Mouse (Mus musculus) fibroblast of lung, adult 2 months (primary cell): Measurements from ENCODE around the gene Klf17.
A peak's percentile ranks its signal among the peaks of the same experiment; 100 is the strongest.
"Not testable (repeated sequence)": the region's sequence is repeated elsewhere in the genome, so short reads cannot be mapped to it uniquely, and the experiment has no call there.

ENCODE experiments used
- DNase-seq: peaks from one replicate; pipeline ENCODE4 v3.0.0-alpha.2; 2011; ENCODE audit warnings: low read depth

The Klf17 gene

DNA sequence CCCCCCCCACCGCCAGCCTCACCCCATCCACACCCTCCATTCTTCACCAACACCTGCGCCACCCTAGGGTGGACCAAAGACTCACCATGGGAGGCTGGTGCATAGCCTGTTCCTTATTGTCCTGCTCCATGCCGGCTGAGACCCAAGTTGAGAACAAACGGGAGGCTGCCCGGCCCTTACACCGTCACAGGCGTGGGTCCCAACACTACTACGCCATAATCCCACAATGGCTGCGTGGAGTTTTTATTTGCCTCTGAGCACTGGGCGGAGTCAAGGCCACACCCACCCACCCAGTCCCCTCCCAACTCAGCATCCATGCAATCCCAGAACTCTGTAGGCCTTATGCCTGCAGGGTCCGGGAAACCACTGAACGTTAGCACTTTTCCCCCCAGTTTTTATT, at the start of gene Klf17:
Gene Klf17 (minus strand): TSS at position 233 of the 400 bp plus-strand sequence.
- DNase-seq: no peak

DNA sequence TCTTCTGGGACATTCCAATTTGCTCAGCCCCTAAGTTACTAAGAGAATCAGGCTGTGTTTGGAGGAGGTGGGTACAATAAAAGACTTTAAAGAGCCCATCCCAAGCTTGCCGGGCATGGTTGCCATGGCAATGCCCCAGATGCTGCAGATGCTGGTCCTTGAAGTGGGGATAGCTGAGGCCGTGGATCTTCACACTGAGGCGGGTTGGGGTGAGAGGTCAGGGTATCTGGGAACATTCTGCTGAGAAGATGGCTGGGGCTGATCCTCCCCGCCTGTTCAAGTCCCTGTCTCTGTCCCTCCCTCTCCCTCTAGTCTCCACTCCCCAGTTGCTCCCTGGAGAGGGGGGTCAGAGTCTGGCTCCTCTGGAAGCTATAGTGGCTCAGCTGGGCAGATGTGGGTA, 48.9 kb upstream of the Klf17 start:
- DNase-seq: no peak

DNA sequence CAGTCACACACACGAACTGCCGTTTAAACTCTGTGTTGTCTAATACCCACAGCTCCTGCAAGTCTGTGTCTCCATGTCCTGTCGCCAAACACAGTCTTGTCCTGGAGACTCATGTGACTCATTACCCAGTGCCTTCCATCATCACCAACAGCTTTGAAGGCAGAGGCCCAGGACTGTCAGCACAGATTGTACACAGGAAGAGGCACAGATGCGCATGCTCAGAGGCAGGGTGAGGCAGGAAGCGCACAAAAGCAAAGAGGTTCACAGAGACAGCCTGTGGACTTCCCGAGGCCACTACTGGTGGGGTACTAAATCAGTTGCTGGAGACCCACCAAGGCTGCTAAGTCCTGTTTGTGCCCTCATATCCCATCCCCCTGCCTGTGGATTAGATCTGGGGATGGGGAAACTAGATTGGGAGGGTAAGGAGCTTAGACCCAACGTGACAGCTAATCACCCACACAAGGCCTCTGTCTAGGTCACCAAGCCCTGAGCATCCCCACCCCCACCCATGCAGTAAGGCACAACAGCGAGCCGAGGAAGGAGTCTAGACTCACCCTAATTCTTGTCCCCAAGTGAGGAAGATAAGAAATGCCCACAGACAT, 48.2 kb upstream of the Klf17 start:
- no peak for DNase-seq

DNA sequence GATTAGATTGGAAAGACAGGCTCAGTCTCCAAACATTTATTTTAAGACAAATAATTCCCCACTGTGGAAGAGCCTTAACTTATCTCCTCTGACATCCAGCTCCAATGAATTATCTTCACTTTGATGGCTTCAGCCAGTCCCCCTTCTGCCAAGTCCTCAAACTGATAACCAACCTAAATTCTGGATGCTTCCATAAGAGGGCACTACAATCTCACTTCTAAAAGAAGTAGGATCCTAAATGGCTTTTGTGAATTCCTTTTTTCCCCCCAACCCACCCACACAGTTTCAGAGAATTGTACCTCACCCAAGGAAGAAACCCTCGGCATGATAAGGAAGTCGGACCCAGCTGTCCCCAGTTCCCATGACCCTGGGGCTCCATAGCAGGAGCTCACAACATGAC, 45.5 kb upstream of the Klf17 start:
- DNase-seq: no peak

DNA sequence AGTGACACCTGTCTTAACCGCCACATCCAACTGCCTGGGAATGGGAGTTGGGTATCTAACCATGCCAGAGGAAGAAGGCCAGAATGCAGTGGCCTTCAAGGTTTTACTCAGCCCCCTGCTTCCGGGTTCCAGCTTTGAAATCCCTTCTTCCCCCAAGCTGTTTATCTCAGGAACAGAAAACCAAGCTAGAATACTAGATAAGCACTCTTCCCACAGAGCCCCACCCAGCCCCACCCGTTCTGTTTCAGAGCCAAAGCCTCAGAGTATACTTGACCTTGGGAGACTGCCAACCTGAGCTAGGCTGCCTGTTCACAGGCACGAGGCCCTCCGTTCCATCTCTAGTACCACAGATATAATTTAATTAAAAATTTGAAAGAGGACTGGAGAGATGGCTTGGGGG, 41.5 kb upstream of the Klf17 start:
- no peak for DNase-seq

DNA sequence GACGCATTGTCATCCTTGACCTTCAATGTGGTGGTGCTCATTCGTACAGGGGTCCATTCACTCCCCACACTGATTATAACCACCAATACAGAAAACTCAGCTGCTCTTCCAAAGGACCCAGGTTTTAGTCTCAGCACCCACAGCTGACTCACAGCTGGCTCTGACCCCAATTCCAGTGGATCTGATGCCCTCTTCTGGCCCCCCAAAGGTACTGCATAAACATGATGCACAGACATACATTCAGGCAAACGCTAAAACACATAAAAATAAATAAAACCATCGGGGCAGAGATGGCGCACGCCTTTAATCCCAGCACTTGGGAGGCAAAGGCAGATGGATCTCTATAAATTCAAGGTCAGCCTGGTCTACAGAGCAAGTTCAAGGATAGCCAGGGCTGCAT, 34.5 kb upstream of the Klf17 start:
- DNase-seq: no peak

DNA sequence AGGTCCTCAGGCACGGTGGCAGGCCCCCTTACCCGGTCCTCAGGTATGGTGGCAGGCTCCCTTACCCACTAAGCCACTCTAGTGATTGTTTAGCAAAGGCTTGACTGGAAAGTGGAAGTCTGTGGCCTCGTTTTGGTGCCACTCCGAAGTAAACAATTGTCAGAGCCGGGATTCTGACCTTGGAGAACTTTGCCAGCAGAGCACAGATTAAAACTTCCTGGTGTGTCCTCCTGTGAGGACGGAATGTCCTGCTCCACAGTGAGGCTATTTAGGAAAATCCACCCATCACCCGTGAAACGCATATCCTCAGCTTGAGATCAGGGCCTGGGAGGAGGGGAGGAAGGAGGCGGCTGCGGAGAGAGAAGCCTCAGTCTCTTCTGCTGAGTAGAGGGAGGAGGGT, 22.9 kb upstream of the Klf17 start:
- no peak for DNase-seq

DNA sequence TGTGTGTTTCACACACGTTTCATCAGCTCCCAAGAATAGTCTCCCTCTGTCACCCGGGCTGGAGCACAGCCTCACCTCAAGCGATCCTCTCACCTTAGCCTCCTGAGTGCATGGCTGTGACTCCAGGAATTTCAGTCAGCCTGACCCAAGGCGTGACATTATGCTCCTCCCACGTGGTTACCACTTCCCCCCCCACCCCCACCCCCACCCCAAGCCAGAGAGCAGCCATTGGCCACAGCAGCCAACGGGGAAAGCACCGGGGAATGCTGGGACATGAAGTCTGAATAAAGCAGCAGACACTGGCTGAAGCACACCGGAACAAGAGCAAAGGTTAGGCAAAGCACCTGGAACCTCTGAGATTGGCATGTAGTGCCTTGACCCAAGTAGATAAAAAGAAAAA, 21.5 kb upstream of the Klf17 start:
- DNase-seq: no peak

DNA sequence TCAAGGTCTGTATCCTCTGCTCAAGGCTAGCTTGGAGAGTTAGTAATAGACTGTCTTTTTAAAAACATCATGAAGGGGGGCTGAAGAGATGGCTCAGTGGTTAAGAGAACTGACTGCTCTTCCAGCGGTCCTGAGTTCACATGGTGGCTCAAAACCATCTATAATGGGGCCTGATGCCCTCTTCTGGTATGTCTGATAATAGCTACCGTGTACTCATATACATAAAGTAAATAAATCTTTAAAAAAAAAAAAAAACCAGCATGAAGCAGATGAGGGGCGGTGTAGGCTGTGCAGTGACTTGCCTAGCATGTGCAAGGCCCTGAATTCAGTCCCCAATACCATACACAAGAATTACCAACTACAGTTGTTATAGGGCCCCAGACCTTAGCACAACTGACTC, 17.5 kb upstream of the Klf17 start:
- DNase-seq: no peak

DNA sequence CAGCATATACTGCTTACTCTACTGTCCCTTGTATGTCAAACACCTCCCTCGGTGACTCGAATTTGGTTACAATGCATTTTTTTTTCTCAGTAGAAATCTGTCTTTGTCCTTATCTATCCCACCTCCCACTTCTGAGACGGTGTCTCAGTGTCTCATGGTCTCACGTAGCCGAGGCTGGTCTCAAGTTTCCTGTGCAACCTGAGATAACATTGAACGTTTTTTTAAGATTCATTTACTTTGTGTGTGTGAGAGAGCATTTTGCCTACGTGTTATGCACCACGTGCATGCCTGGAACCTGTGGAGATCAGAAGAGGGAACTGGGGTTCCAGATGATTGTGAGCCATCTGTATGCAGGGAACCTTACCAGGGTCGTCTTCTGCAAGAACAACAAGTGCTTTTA, 7.5 kb upstream of the Klf17 start:
- DNase-seq: no peak

DNA sequence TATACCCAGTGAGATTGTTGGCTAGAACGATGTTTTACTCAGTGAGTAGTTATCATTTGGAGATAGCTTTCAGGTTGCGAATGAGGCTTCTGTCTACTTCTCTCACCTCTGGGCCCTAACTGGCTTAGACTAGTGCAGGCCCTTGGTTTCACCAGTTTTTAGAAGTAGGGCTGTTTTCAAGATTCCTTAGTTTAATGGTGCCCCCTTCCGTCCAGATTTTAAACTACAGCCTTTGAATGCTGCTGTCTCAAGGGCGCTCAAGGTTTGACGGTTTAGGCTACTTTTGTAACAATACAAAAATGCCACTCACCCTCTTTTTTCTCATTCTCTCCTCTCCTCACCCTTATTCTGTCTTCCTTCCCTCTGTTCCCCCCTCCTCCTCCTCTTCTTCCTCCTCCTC, 5.5 kb upstream of the Klf17 start:
- DNase-seq: peak; percentile 36

DNA sequence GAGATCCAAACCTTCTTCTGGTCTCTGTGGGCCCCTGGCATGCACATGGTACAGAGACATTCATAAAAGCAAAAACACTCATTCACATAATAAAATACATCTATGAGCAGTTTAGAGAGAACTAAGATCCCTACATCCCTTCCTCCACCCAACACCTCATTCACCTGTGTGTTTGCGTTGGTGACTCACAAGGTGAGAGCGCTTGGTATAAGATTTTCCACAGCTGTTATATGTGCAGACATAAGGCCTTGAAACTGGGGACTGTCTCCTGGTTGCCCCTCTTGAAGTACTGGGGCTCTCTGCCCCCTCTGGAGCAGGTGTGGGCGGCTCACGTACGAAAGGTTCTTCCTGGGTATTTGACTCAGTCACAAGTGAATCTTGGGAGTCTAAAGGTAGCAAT, 5.3 kb downstream of the Klf17 start:
- DNase-seq: no peak

DNA sequence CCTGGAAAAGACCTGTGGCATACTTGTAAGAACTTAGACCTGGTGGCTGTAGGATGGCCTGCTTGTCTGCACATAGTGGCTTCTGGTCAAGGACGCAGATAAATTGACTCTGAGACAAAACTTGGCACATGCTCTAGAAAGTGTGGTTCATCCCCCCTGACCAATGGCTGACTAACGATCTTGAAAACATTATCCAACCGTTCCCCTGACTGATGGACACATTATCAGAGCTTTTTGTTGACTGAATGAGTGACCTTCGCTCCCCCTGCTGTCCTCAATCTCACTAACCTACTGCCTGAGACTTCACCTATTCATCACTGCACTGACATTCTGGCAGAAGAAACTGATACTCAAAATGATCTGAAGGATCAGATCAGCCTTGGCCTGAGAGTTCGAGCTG, 13.0 kb downstream of the Klf17 start:
- not testable (repeated sequence) for DNase-seq

DNA sequence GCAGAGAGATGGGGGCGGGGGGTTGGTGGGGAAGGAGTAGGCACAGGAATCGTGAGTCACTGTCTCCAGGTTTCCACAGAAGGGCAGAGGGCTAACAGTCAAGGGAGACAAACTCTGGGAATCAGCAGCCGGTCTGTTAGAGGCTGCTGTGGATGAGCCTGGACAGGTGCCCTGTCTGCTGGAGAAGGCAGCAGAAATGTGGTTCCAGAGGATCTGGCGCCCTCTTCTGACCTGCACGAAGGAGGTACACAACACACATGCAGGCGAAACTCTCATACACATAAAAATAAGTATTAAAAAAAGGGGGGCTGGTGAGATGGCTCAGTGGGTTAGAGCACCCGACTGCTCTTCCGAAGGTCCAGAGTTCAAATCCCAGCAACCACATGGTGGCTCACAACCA, 27.9 kb downstream of the Klf17 start:
- peak; percentile 1 for DNase-seq

DNA sequence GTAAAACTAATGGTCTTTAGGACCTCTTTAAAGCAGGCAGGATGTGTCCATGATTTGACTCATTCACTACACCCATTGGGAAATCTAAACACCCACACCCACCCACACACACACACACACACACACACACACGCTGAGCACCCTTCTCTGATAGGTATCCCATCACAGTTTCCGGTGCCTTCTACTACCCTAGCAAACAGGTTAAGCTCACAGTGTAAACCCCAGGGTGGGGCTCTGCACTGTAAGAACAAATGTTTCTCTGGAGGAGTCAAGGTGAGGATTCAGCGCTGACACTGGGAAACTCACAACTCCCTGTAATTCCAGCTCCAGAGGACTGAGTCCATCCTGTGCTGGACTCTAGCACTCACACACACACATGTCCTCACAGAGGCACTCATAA, 33.5 kb downstream of the Klf17 start:
- no peak for DNase-seq

DNA sequence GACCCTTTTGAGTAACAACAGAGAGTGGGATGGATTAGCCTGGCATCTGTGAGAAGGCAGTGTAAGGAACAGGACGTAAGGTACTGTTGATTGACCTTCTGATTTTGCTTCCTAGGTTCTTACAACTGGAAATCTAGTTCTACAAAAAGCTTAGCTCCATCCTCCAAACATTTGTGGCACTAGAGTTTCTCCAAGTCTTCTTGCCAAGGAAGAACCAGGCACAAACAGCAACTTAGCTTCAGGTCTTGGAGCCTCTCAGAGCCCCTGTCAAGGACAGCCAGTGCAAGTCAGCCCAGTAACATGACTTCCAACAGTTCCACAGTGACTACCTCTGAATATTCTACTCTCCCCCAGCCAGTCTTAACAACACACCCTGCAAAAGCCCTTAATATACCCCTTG, 41.3 kb downstream of the Klf17 start, which contains the start of gene Gm12845:
Gene Gm12845 (plus strand): TSS at position 301 of the 400 bp plus-strand sequence.
- no peak for DNase-seq

DNA sequence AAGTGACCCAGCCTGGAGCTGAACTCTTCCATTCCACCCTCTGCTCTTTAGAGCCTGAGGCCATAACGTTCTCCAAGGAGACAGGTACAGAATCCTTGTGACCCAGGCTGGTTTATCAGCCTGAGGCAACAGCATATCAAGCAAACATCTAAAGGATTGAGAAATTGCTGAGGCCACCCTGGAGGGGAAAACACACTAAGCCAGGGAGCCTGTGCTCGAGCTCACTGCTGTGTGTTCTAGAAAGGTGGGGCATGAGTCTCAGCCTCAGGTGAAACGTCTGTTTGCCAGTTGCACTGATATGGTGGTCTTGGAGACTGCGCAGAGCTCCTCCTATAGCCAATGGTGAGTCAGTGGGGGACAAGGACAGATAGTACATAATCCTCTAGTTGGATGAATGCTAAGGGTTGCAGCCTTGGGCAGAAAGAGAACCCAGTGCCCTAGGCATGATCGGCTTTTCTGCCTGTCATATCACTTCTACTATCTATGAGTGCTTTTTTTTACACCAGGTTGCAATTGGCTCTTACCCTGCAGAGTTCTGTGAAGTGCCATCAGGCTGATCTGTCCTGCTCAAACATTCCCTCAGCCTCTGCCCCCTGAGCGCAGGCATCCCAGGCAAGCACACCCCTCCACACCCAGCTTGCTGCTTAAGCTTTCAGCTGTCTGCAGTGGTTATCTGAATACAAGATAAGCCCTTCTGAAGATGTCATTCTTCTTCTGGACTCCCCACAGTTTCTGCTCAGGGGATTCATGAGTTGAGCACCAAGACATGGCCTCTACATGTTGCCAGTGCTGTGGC, 51.9 kb downstream of the Klf17 start:
- DNase-seq: no peak

DNA sequence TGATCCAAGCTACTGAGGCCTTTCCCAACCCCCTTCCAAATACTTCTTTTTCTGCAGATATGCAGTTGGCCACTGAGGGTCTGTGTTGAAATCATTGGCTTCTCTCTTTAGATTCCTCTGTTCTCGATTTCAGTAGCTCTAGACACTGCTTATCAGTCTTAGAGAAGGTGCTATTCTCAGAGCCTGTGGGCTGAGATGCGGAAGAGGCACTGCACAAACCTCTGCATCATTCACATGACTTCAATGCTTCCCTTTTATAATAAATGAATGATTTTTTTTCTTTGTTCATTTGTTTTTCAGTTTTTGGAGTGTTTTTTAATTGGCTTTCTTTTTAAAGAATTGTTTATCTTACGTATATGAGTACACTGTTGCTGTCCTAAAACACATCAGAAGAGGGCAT, 53.1 kb downstream of the Klf17 start:
- DNase-seq: no peak

DNA sequence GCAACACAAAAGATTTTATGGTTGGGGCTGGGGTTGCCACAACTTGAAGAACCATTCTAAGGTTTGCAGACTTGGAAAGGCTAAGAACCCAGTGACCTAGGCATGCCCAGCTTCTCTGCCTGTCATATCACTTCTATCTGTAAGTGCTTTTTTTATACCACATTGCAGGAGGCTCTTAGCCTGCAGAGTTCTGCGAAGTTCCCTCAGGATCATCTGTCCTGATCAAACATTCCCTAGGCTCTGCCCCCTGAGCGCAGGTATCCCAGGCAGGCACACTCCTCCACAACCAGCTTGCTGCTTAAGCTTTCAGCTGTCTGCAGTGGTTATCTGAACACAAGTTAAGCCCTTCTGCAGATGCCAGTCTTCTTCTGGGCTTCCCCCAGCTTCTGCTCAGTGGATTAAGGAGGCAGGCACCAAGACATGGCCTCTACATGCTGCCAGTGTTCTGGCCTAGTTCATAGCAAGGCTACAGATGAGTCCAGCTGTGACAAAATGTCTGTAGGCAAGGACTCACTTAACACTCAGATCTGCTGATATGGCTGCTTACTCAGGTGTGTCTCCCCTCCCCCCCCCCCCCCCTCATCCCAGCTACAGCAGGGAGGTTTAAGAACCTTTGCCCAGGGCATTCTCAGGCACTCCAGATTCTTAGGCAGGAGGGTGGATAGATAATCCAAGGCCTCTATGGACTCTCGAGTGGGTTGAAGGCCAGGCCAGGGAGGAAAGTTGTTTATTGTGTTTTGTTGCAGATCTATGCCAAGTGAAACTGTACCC, 56.5 kb downstream of the Klf17 start:
- no peak for DNase-seq
